Mouse (Mus musculus): ENCODE results near the gene Gm12394. TPM values are rescaled to one million over a fixed set of nuclear protein-coding genes. Genes with fewer than 3 reads are reported as not detected.

Gene Gm12394
- polyA plus RNA-seq (2017; shearing (Covaris generic)): 0.15 TPM

GRCm38 (mm10) chr4:42856671-42857070, at the start of gene Gm12394:
Gene Gm12394, minus strand, starts transcription at chr4:42856771.

DNA sequence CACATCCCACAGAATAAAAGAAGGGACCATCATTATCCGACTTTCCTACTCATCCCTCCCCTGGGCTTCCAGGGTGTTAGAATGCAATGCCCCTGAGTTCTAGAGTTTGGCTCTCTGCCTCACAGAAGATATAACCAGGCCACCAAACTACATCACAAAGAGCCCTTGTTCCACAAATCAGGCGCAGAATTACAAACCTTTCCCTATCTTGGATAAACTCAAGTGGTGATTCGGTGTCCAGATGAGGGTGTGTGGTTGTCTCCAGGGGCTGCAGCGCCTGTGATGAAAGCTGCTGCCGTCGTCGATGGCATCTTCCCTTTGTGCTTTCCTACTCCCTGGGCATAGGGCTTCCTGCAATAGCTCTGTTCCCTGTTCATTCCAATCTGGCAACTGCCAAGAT, 17.6 kb upstream of the Gm12394 start, which contains the start of gene Fam205c:
Gene Fam205c (minus strand): TSS at position 101 of the 400 bp plus-strand sequence.

GRCm38 (mm10) chr4:42853788-42854187, 2.8 kb downstream of the Gm12394 start, which contains the start of gene Fam205a1:
Gene Fam205a1, minus strand, starts transcription at chr4:42853888.

GRCm38 (mm10) chr4:42773893-42774292, 82.7 kb downstream of the Gm12394 start, which contains the start of gene Ccl21a:
Gene Ccl21a, minus strand, starts transcription at chr4:42773993.

GRCm38 (mm10) chr4:42756477-42756876, 100.1 kb downstream of the Gm12394 start, which contains the start of gene Ccl19:
Gene Ccl19, minus strand, starts transcription at chr4:42756577.

DNA sequence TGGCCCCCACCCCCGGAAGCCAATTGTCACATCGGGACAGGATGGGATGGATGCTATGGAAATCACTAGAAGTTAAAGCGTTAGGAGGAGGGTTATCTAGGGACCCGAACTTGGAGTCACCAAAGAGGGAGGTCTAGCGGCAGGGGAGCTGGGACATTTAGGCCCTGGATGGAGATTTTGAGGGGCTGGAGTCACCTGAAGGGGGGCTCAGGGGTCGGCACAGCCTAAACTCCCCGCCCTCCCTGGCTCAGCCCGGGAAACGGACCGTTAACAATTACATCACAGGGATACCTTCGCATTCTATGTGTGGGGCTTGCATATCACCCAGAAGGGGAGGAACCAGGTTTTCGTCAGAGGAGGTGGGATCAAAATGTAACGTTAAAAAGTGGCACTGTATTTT, 121.3 kb downstream of the Gm12394 start, which contains the start of gene 4930578G10Rik:
Gene 4930578G10Rik (plus strand): TSS at position 301 of the 400 bp plus-strand sequence.

Other genes starting within 250 kb of the Gm12394 start
- gene Gm10591, start 244.6 kb downstream of the Gm12394 start, polyA plus RNA-seq (2017; shearing (Covaris generic)): not detected
- gene Gm2564, start 227.1 kb downstream of the Gm12394 start, polyA plus RNA-seq (2017; shearing (Covaris generic)): not detected
- gene Ccl27b, start 201.5 kb downstream of the Gm12394 start, polyA plus RNA-seq (2017; shearing (Covaris generic)): not detected
- not detected for gene Il11ra2, start 194.9 kb downstream of the Gm12394 start, polyA plus RNA-seq (2017; shearing (Covaris generic))
- gene 4930578G10Rik, start 121.2 kb downstream of the Gm12394 start, polyA plus RNA-seq (2017; shearing (Covaris generic)): not detected
- gene Ccl19, start 100.2 kb downstream of the Gm12394 start, polyA plus RNA-seq (2017; shearing (Covaris generic)): not detected
- gene Ccl21a, start 82.8 kb downstream of the Gm12394 start, polyA plus RNA-seq (2017; shearing (Covaris generic)): not detected
- gene Fam205a1, start 2.9 kb downstream of the Gm12394 start, polyA plus RNA-seq (2017; shearing (Covaris generic)): not detected
- gene Fam205c, start 17.5 kb upstream of the Gm12394 start, polyA plus RNA-seq (2017; shearing (Covaris generic)): not detected
- 0.51 TPM for gene Phf24, start 59.9 kb upstream of the Gm12394 start, polyA plus RNA-seq (2017; shearing (Covaris generic))
- gene Dnajb5, start 93.0 kb upstream of the Gm12394 start, polyA plus RNA-seq (2017; shearing (Covaris generic)): 17.1 TPM
- gene 1700022I11Rik, start 112.8 kb upstream of the Gm12394 start, polyA plus RNA-seq (2017; shearing (Covaris generic)): not detected
- 260 TPM for gene Vcp, start 143.7 kb upstream of the Gm12394 start, polyA plus RNA-seq (2017; shearing (Covaris generic))
- gene Fancg, start 153.7 kb upstream of the Gm12394 start, polyA plus RNA-seq (2017; shearing (Covaris generic)): 19.1 TPM
- gene Pigo, start 169.0 kb upstream of the Gm12394 start, polyA plus RNA-seq (2017; shearing (Covaris generic)): 38.8 TPM
- 80.4 TPM for gene Stoml2, start 174.9 kb upstream of the Gm12394 start, polyA plus RNA-seq (2017; shearing (Covaris generic))
- 9.8 TPM for gene Fam214b, start 189.4 kb upstream of the Gm12394 start, polyA plus RNA-seq (2017; shearing (Covaris generic))
- 4.5 TPM for gene Unc13b, start 202.2 kb upstream of the Gm12394 start, polyA plus RNA-seq (2017; shearing (Covaris generic))